9 mouse cellular contexts compared by ENCODE assay signal in the genomic region with DNA sequence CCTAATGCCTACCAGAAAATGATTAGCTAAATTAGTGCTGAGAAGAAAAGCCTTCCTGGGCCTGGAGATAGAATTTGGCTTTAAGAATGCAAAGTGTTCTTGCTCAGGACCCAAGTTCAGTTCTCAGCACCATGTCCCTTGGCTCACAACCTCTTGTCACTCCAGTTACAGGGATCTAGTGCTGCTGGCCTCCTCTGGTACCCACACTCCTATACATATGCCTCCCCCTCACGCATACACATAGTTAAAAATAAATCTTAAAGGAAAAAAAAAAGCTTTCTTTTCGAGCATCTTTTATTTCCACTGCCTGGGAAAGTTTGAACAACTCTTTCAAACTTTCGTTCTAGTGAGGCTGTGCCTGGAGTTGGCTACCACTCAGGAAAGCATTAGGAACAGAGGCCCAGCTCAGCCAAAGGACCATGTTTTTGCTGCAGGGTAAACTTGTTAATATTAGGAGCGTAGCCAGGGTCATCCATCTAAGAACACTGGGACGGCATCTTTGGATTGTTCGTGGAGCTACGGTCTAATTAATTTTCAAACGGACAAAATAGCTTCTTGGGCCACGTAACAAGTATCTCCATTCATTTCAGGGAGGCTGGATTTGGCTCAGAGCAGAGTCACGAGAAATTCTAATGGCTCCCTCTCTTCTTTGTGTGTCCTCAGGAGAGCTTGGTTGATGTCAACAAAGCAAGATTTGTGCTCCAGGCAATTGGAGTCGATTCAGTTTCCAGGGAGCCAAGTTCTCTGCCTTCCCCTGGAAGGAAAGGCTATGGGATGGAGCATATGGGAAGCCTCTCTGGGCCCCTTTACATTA.
DNase-seq lines count a peak whose midpoint lies in the region; ATAC-seq lines count a peak whose summit lies in the region.
"Had no signal": no experiment of that assay in that cellular context is flagged by ENCODE, and none has a peak within 500 bp of the region (broad histone marks: within the 10 kb centered on the region; RNA-seq: fewer than 3 reads in every experiment).

No protein-coding gene starts in this region.

- peak; percentile 7 for DNase-seq in cerebellum, adult 9-11 months
- DNase-seq in cerebellum, postnatal 36 days = no peak
- DNase-seq in right cerebral cortex, adult 18-20 months = peak; percentile 19
- no peak for DNase-seq in right cerebral cortex, postnatal 14 days
- DNase-seq in left cerebral cortex, postnatal 25 days (ENCODE audit: low spot score in 2 of 2) = peak; percentile 21 to 50
- no peak for DNase-seq in testis, postnatal 10 days (ENCODE audit: low spot score)
- no peak for DNase-seq in urinary bladder, postnatal 25 days (ENCODE audit: low spot score)
- DNase-seq: adrenal gland, postnatal 10 days had no signal

- intact Hi-C loops in left cerebral cortex, postnatal 25 days (cut with DNase I) = no loop called here

- ATAC-seq in megakaryocyte, adult 5-6 weeks (ENCODE audit: poor library complexity, severe bottlenecking) = no peak

Comparison
In these comparisons a context has a peak if more than half of its experiments do, and no peak if none do; other contexts are left out.
1. DNase-seq: peak in cerebellum, adult 9-11 months (single experiment), right cerebral cortex, adult 18-20 months (single experiment) and left cerebral cortex, postnatal 25 days (2 of 2); none in cerebellum, postnatal 36 days (0 of 2), right cerebral cortex, postnatal 14 days (single experiment), testis, postnatal 10 days (single experiment) and urinary bladder, postnatal 25 days (single experiment).